Mouse (Mus musculus): ENCODE results near the gene C330021F23Rik.

GRCm38 (mm10) chr8:3536053-3536841 is 31.5 kb upstream of the C330021F23Rik start:
- no peak for TF ChIP-seq CTCF (IDR thresholded peaks at IDR 0.05; ENCODE audit: low read depth)
- TF ChIP-seq EP300 (IDR thresholded peaks at IDR 0.05; ENCODE audit: low read depth): no peak

Data from heart, postnatal 0 days (tissue).